Mouse (Mus musculus) brain, embryonic 18.5 days (tissue): ENCODE measurements around the gene Cend1.
"Not testable (repeated sequence)": the region's sequence is repeated elsewhere in the genome, so short reads cannot be mapped to it uniquely, and the experiment has no call there.

ENCODE experiments used
- DNase-seq: peaks from one replicate; pipeline ENCODE4 v3.0.0-alpha.2; 2012; ENCODE audit warnings: low read depth, low spot score

The Cend1 gene

DNA sequence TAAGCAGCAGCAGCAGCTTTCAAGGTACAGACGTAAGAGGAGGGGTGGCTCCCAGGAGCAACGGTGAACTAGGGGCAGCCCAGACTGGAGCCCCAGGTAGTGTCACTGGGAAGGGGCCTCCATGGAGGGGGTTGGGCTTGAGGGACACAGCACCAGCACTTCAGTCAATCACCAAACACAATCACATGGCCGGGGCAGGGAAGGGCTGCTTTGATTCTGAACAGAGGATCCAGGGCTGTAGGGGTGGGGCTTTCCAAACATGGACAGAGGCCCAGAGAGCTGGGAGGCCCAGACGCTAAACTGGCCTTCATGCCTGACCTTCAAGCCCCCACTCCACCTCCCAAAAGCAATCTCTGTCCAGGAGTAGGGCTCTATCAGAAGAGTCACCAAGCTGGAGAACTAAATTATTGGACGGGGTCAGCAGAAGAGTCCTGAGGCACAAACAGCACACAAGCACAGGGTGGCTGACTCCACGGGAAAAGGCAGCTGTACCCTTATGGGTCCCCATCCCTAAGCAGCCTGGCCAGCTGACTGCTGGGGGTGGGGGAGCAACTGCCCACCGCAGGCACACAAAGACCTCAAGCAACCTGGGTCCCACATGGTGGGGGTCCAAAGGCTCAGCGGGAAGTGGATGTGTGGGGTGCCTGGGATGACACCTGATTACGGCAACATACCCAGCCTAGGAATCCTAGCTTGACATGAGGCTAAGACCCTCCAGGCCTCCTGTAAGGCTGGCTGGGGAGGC, 721 bp upstream of the Cend1 start:
- no peak for DNase-seq

GRCm38 (mm10) chr7:141428701-141429100, 590 bp downstream of the Cend1 start:
- no peak for DNase-seq

- no peak for DNase-seq
Observed at GRCm38 (mm10) chr7:141426948-141427730, 2.2 kb downstream of the Cend1 start.

- no peak for DNase-seq
Observed at GRCm38 (mm10) chr7:141423811-141424210, 5.5 kb downstream of the Cend1 start.

GRCm38 (mm10) chr7:141420030-141420702, 9.1 kb downstream of the Cend1 start:
- no peak for DNase-seq

DNA sequence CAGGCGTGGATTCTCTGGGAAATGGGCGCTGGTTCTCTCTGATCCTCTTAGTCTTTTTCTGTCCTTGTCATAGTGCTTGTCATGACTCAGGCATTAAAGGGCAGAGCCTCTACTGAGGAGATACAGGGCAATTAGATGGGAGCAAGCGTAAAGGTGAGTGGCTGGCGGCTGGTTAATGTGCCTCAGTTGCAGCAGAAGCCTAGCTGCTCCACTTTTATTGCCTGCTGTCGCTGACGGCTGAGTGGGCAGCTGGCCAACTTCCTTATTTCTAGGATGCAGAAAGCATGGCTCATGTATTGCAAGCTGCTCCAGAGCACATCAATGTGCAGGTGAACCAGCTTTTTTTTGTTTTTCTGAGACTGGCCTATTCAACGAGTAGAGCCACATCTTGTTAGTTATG, 10.3 kb downstream of the Cend1 start:
- no peak for DNase-seq

- no peak for DNase-seq
Observed at GRCm38 (mm10) chr7:141417731-141418681, 11.3 kb downstream of the Cend1 start.

- no peak for DNase-seq
Observed at GRCm38 (mm10) chr7:141416144-141416841, 13.0 kb downstream of the Cend1 start.

GRCm38 (mm10) chr7:141413809-141414584, 15.3 kb downstream of the Cend1 start, which contains the start of gene Gatd1:
Gene Gatd1, minus strand, starts transcription at chr7:141414136.
- DNase-seq = peak; percentile 98

DNA sequence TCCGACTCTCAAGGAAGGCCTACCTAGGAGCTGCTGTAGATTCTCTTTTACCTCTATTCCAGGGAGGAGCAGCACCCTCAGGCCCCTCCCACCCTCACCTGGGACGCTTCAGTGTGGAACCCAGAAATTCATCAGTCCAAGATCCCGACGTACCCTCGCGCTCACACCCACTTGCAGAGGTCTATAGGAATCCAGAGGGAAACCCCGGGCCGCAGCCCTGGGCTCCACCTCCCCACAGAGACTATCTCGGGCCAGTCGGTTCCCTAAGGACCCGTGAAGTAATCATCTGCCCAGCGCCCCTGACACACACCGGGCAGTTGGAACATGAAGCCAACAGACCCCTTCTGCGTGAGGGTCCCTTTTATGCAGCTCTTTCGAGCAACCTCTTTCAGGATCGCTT, 16.0 kb downstream of the Cend1 start:
- no peak for DNase-seq

DNA sequence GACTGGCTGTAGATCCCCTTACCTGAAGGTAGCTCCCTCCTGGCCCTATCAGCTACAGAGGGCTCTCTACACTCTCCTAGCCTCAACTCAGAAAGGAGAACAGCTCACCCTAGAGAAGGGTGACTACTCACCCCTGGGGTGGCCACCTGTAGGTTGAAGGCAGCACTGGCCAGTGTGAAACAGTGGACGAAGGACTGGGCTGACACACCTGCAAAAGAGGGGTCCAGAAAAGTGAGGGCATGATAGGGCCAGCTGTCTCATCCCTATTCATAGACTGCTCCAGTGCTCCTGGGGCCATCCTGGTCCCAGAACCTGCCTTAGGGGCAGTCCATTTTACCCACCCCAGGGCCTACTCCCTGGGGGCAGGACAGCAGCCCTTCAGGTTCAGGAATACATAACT, 17.6 kb downstream of the Cend1 start:
- DNase-seq = no peak

- no peak for DNase-seq
Observed at GRCm38 (mm10) chr7:141410631-141411030, 18.7 kb downstream of the Cend1 start.

DNA sequence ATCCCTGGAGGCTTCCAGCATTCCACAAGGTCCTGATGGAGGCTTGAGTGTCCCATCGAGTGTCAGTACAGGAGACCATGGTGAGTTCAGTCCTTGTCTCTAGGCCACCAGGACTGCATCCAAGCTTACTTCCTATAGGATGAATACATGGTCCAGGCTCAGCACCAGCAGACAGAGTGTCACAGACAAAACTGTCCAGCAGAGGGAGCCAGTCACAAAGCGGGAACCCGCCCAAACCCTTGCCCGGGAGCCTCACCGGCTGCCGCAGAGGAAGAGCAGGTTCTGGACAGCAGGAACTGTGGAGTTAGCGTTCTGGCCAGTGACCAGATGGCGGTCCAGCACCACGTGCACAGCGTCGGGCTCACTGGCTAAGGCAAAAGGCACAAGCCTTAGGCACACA, 20.5 kb downstream of the Cend1 start:
- DNase-seq = no peak

DNA sequence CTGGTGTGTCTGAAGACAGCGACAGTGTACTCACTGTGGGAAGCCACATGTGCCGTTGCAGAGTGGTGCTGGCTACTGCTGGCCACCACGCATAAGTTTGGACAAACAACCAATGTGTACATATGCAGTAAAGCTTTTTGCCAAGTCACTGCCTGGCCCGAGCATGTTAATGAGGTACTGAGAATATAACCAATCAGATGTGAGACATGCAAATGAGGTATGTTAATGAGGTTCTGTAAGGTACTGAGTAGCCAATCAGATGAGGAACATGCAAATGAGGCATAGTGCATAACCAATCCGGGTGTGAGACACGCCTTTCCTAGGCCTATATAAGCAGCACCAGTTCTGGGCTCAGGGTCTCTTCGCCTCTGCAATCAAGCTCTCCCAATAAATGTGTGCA, 21.6 kb downstream of the Cend1 start:
- not testable (repeated sequence) for DNase-seq

DNA sequence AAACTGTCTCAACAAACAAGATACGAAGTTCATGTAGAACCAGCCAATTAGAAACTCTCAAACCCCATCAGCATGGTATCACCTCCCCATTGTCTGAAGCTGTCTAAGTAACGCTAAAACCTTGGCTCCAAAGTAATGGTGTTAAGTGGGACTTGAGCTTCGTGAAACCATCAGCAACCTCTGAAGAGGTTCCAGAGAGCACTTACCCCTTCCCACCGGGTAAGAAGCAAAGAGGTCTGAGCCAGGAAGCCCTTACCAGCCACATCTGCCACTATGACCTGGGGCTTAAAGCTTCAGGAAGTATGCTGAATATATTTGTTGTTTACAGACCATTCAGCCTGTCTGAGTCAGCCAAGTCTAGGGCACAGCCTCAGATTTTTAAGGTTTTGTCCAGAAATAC, 23.8 kb downstream of the Cend1 start:
- DNase-seq = no peak

- no peak for DNase-seq
Observed at GRCm38 (mm10) chr7:141403305-141403704, 26.0 kb downstream of the Cend1 start.

DNA sequence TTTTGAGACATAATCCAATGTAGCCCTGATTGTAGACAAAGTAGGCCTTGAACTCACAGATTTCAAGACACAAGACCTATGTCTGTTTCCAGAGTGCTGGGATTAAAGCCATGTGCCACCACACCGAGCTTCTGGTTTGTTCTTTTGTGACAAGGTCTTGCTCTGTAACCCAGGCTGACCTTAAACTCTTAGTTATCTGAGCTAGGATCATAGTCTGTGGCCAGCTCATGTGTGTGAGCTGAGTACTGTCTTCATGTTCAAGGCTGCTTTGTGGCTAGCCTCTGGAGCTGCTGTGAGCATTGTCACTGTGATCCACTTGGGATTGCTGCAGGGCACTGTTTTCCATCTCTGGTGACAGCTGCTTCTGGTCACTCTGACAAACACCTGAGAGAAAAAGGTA, 33.9 kb downstream of the Cend1 start:
- DNase-seq = no peak

DNA sequence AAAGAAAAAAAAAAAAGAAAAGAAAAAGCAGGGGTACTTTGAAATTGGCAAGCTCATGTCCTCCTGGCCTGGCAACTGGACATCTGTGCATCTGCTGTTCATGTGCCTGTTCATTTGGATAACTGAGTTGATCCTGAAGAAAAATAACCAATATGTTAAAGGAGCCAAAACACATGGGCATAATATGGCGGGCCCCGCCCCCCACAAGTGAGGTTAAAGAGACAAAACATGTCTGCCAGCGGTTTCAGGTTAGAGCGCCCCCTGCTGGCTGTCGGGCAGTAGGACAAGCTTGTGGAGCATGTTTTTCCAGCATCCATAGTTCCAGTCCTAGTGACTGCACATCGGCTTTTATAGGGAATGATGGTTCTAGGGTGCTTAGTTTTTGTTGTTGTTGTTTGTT, 34.5 kb downstream of the Cend1 start:
- no peak for DNase-seq

DNA sequence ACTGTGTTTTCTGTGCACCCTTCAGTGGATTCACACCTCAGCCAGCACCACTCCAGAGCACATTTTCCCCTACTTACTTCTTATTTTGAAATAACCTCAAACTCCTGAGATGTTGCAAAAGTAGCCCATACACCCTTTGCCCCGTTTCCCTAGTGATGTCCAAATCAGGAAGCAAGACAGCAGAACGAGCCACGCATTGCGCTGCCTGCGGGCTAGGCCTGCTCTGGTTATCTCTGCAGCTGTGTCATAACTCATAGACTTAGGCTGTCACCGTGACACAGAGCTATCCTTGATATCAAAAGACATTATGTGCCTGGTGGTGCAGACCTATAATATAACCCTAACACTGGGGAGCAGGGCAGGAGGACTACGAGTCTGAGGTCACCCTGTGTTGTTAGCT, 35.1 kb downstream of the Cend1 start:
- DNase-seq = no peak
